Mouse (Mus musculus): ENCODE data around the gene Npb. TPM values are rescaled to one million over a fixed set of nuclear protein-coding genes. Genes with fewer than 3 reads are reported as not detected.

Npb gene
- total RNA-seq, 2 experiments from 2014 or later, result 1.2 to 1.8 TPM

- DNase-seq, result no peak
These were observed 8.5 kb downstream of the Npb start for GRCm38 (mm10) chr11:120616617-120617294.

GRCm38 (mm10) chr11:120617519-120618112 lies 9.3 kb downstream of the Npb start, which contains the start of gene Pcyt2:
Pcyt2 (minus strand) TSS chr11:120617936.
- peak; percentile 90 for DNase-seq

DNA sequence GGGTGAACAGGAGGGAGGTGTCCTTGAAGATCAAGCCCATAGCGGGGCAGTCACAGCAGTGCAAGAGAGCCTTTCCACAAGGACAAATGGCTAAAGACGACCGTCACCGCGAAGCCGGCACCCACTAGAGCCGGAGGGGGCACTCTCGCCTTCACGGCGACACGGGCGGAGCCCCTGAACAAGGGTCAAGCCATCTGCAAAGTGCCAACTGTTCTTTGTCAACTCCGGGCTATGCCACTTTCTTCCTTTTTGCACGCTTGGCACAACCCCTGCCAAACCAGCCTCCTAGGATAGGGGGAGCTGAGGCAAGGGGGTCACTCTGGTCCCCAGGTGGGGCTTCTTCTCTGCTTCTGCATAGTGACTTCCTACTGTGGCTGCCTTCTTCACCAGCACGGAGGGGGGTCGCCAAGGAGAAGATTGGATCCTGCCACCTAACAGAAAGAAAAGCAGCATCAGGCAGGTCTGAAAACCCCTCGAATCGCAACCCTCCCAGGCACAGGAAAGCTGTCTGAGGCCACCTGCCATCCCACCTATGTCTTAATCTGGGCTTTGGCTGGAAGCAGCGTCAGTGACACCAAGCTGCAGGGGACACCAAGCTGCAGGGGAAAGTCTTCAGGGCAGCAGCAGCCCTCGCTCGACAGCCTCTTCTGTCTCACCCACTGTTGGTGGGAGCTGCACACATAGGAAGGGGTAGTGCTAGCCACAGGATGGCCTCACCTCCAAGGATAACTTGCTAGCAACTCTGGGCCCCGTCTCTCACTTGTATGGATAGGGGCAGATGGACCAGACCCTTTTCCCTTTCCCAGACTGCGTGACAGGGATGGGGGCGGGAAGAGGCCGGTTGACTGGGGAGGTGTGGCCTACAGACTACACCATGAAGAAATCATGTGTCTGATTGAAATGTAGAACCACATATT lies 10.6 kb downstream of the Npb start:
- DNase-seq, result no peak

- DNase-seq, result no peak
These were observed 11.9 kb downstream of the Npb start for GRCm38 (mm10) chr11:120620195-120620594.

GRCm38 (mm10) chr11:120622805-120623204 lies 14.5 kb downstream of the Npb start:
- no peak for DNase-seq

DNA sequence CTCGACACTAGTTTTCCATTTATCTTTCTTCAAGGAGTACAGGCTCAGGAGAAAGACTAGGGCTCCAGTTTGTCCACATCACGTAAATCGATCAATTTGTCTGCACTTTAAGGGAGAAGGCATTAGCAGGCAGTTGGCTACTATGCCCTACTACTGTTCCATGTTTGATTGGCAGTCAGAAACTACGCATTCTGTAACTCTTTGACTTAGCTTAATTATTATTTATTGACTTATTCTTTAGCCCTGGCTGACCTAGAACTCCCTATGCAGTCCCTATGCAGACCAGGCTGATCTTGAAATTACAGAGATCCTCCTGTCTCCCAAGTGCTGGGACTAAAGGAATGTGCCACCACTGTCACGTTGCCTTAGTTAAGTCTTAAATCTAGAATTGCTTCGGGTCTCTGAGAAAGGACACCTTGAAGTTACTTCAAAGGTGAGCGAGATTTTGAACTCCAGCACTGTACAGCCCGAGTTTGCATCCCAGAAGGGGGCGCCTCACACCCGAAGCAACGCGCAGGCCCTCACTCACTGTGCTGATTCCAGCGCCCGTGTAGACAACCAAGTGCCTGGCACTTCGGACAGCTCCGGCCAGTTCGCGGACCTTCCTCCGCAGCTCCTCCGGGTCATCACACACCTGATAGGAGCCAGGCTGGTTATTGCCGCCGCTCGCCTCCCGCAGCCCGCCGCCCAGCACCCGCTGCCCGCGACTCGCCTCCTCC lies 15.8 kb downstream of the Npb start:
- peak in 1 of 2 experiments; percentile 57 for DNase-seq

DNA sequence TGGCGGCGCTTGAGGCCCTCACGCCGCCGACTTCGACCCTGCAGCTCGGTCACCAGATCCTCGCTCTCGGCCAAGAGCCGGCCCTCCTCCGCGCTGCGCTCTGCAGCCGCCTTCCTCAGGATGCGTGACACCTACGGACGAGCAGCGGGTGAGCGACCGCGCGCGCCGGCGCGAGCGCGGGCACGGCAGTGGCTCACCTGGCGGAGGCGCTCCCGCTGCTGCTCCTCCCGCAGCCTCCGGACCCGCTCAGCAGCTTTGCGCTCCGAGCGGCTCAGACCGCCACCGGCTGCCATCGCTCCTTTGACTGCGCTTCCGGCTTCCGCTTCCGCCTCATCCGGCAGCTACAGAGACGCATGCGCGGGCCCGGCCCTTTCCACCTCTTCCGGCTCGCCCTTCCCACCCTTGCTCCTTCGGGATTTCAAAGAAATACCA lies 16.4 kb downstream of the Npb start:
- DNase-seq, result peak; percentile 84 to 85

DNA sequence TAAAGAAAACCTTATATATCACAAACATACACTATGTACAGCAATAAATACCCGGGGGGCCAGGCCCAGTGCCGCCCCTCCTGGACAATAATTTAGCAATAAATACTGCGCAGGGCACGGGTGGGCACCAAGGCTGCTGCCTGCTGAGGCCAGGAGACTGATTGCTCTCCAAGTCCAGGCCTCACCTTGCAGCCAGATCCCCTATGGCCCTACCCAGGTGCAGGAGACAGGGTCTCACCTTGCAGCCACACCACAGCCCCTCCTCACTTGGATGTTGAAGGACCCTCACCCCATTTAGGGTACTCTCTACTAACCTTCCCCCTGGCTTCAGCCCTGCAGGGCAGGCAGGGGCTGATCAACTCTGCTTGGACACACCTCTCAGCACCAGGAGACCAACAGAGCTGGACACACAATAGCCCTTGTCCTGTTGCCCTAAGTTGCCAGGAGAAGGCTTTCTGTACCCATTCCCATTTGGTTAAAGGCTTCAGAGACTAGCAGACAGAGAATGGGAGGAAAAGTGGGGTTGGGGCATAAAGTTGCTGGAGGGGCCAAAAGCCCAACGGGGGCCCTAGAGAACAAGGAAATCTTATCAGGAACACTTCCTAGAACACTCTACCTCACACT lies 17.0 kb downstream of the Npb start, which contains the start of gene Sirt7:
TSS of gene Sirt7 (minus strand) at position 89 of the 624 bp plus-strand sequence.
- no peak for DNase-seq

- DNase-seq, result no peak
These were observed 18.6 kb downstream of the Npb start for GRCm38 (mm10) chr11:120626785-120627467.

DNA sequence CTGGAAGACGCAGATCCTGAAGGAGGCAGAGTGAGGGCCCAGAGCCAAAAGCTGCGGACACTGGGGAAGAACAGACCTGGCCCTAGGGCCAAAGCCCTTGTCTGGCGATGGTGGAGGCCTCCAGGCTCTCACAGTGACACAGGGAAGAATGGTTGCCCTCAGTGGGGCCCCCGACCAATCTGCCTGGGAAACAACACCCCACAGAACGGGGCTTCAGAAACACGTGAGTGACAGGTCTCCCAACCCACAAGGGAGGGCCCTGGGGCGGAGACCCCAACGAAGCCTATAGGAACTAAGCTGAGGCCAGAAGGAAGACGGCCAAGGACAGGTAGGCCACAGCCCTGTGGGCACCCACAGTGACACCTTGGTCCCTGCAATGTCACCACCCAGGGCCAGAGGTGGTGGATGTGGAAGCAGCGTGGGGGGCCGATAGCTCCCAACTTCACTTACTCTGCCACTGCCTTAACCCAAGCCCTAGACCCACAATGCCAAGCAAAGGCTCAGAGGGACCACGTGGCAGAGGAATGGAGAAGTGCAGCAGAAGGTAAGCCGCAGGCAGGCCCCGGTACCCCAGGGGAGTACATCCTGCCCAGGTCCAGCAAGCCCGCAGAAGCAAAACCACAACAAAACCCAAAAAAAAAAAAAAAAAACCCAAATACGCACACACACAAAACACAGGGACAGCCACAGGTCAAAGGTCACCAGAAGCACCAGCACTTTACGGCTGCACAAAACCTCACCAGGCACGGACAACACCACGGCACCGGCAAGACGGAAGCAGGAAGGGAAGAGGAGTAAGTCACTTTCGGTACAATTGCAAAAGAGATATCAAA lies 19.4 kb downstream of the Npb start:
- no peak for DNase-seq

DNA sequence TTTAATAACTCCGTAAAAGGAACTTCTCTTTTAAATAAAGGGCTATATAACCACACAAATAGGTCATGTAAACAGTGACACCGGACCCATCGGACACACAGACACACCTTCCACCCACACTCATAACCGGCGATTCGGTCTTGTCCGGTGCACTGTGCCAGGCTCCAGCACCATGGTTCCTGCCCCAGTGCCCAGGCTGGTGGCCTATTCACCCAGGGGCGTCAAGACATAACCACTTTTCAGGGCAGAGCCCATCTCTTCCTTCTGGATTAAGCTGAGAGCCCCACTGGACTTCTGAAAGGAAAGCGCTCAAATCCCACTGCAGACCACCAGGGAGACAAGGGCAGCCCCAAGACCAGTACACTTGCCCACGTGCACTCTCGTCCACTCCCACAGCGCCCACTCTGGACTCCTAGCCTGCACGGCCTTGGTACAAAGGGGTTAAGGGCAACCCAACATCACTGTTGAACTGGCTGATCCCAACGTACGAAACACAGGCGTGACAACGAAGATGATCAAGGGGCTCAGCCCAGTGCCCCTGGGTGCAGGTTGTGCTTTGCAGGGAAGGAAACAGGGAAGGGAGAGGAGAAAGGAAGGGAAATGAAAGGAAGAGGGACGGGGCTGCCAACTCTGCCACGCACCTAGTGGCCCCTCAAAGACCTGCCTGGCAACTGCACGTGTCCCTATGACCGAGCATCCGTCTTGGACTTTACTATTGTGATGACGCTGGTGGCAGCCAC lies 20.5 kb downstream of the Npb start:
- no peak for DNase-seq

DNA sequence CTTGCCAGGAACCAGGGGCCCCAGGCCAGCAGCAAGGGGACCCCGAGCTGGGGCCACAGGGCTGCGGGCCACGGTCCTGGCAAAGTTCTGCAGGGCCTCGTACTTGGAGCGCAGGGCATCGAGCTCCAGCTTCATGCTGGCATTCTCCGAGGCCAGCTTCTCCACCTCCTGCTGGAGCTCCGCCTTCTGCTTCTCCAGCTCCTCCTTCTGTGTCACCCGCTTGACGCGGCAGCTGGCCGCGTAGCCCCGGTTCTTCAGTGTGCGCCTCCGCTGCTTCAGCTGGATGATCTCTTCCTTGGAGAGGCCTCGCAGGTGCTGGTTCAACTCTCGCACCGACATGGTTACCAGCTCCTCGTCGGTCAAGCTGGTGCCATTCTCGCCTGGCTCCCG lies 21.1 kb downstream of the Npb start:
- DNase-seq, result no peak

- no peak for DNase-seq
These were observed 21.6 kb downstream of the Npb start for GRCm38 (mm10) chr11:120629911-120630310.

DNA sequence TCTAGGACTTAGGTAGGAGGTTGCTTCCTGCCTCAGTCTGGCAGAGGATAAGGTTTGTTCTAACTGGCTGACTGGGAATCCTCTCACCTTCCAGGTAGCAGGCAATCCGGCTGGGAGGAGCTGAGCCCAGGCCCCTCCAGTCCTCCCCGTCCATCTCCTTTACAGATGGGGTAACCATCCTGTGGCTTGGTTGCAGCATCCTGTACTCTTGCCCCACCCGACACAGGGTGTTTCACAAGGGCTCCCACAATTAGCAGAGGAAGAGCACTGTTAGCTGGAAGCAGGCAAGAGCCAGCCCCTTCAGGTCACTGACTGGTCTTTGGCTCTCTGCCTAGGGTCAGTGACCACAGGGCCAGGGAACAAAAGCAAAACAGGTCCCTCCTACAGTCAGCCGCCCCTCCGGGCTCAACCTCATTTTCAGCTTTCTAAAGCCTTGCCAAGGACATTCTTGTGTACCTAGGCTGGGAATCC lies 22.2 kb downstream of the Npb start:
- no peak for DNase-seq

DNA sequence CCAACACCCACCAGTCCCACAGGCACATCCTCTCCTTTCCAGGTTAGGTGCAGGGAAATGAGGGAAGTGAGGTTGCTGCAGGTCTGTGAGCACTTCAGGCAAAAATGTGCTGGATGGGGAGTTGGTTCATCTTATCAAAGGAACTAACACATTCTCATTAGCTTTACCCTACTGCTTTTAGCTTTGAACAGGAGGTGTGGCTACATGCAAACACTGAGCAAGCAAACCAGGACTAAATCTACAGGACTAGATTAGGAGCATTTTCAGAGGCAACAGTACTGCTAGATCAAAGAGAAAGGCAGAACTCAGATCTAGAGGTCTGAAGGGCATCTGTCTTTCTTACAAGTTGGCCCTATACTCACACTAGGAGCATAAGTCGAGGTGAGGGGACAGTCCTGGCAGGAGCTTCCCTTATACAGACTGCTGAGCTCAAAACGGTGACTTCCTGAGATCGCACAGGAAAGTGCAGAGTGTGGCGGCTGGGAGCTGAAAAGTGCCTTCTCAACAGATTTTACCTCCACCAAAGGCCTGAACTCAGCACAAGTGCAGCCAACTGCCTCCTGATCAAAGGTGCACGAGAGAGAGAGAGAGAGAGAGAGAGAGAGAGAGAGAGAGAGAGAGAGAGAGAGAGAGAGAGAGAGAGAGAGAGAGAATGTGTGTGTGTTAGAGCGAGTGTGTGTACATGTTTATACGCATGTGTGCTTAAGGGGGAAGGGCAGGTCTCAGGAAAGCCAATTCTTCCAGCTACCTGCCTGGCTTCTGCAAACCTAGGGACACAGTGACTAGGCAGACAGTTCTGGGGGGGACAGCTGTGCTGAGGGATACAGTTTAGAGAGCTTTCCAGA lies 22.8 kb downstream of the Npb start:
- no peak for DNase-seq

GRCm38 (mm10) chr11:120631726-120632448 lies 23.6 kb downstream of the Npb start:
- DNase-seq, result no peak

All from layer of hippocampus, postnatal 36 days (tissue).